ENCODE assay signal across 14 mouse cellular contexts in genomic region chr2:38088346-38088745, GRCm38 (mm10).
DNase-seq lines count a peak whose midpoint lies in the region.
"Had no signal": no experiment of that assay in that cellular context is flagged by ENCODE, and none has a peak within 500 bp of the region (broad histone marks: within the 10 kb centered on the region; RNA-seq: fewer than 3 reads in every experiment).

No protein-coding gene starts in this region.

- peak; percentile 24 for DNase-seq in gastrocnemius, adult 18-20 months (ENCODE audit: low spot score)
- no peak for DNase-seq in gastrocnemius, postnatal 36 days
- DNase-seq in brain, adult 2 months (ENCODE audit: low read depth, low spot score), result peak; percentile 65
- peak; percentile 66 for DNase-seq in kidney, adult 18-20 months
- DNase-seq in kidney, postnatal 10 days, result peak; percentile 34
- DNase-seq in lung, postnatal 4 days, result no peak
- no peak for DNase-seq in spleen, postnatal 10 days (ENCODE audit: low spot score in 2 of 2)
- DNase-seq in layer of hippocampus, postnatal 36 days, result no peak
- DNase-seq: adrenal gland, postnatal 36 days; B cell, adult 2 months; lung, adult 2 months; lung, postnatal 36 days; retina, postnatal 1 day; thymus, postnatal 14 days had no signal

- intact Hi-C loops in gastrocnemius, postnatal 36 days (cut with DNase I), result no loop called here

Comparison
In these comparisons a context has a peak if more than half of its experiments do, and no peak if none do; other contexts are left out.
1. DNase-seq: peak in gastrocnemius, adult 18-20 months (single experiment), brain, adult 2 months (single experiment), kidney, adult 18-20 months (single experiment) and kidney, postnatal 10 days (single experiment); none in gastrocnemius, postnatal 36 days (0 of 2), lung, postnatal 4 days (0 of 2), spleen, postnatal 10 days (0 of 2) and layer of hippocampus, postnatal 36 days (0 of 2).